Mouse (Mus musculus): ENCODE results near the gene Lamb1.

DNA sequence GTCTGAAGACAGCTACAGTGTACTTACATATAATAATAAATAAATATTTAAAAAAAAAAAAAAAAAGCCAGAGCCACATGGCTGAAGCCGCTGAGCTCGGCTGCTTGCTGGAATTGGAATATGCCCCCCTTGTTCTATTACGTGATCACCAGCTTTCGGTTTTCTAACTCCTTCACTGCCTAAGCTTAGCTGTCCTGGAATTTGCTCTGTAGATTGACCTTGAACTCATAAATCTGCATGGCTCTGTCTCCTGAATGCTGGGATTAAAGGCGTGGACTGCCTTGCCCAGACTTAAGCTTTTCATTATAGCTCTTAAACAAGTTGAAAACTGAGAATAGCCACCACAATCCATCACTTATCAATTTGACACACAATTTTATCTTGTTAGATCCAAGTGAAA lies 47.8 kb upstream of the Lamb1 start:
- no peak for TF ChIP-seq CTCF (conservative IDR thresholded peaks at IDR 0.05; ENCODE audit: low read length)
- TF ChIP-seq NANOG (IDR thresholded peaks at IDR 0.05; ENCODE audit: borderline replicate concordance, low read length) = no peak
- TF ChIP-seq POU5F1 (IDR thresholded peaks at IDR 0.05; ENCODE audit: borderline replicate concordance, low read length) = no peak

Data from E14TG2a.4 (cell line).